Mouse (Mus musculus): ENCODE results near the gene Avpr1b.

DNA sequence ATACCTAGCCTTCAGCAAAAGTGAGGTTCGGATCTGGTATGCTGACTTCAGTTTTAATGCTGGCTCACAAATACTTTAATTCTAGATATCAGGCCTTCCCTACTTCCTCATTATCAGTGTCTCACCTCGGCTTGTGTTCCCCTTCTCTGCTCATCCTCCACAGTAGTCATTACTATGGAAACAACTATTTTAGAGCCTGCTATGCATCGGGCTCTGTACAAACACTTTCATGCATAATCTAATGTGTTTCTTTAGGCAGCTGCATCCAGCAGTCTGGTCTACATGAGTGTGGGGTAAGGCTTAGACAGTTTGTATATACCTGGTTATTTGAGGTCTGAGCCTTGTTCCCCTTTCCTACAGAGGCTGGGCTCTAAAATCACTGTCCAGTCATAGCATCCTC is 15.4 kb upstream of the Avpr1b start:
- no peak for TF ChIP-seq CTCF (IDR thresholded peaks at IDR 0.05; ENCODE audit: borderline replicate concordance, insufficient read depth, low read length)
- no peak for TF ChIP-seq POLR2A (IDR thresholded peaks at IDR 0.05; ENCODE audit: low read depth, low read length)

All from embryonic fibroblast, embryonic 13.5 days (primary cell).